ENCODE assay signal across 20 mouse cellular contexts in genomic region chr16:44417596-44417995, GRCm38 (mm10). TPM values are rescaled to one million over a fixed set of nuclear protein-coding genes. Genes with fewer than 3 reads are reported as not detected.
DNase-seq lines count a peak whose midpoint lies in the region; ATAC-seq lines count a peak whose summit lies in the region.
"Had no signal": no experiment of that assay in that cellular context is flagged by ENCODE, and none has a peak within 500 bp of the region (broad histone marks: within the 10 kb centered on the region; RNA-seq: fewer than 3 reads in every experiment).

No protein-coding gene starts in this region.

- 44% methylated on average over 8 of the region's 8 CpGs for WGBS in heart, embryonic 15.5 days
- WGBS in heart, embryonic 10.5 days, result 65% methylated on average over 8 of the region's 8 CpGs

- H3K27ac ChIP-seq in heart, embryonic 15.5 days, result no peak overlapping the region
- no peak overlapping the region for H3K27ac ChIP-seq in heart, embryonic 10.5 days
- H3K27ac ChIP-seq: hindbrain, postnatal 0 days; kidney, embryonic 15.5 days; macrophage; midbrain, embryonic 15.5 days had no signal

- no peaks in the 10 kb centered on the region for H3K9me3 ChIP-seq in heart, embryonic 15.5 days (replicated peaks)
- H3K9me3 ChIP-seq in heart, embryonic 10.5 days, result no peaks in the 10 kb centered on the region
- H3K9me3 ChIP-seq: kidney, embryonic 15.5 days; midbrain, embryonic 15.5 days had no signal

- intact Hi-C loops in left cerebral cortex, postnatal 25 days (cut with DNase I), result no loop called here

- peak overlapping the region; percentile 23 for H3K4me2 ChIP-seq in heart, embryonic 15.5 days
- H3K4me2 ChIP-seq: kidney, embryonic 15.5 days; liver, embryonic 11.5 days; midbrain, embryonic 15.5 days had no signal

- H3K4me1 ChIP-seq in heart, embryonic 15.5 days (replicated peaks), result 0 out of 2 replicates have a peak, but pooled peaks cover 3% of the 10 kb centered on the region
- H3K4me1 ChIP-seq in heart, embryonic 10.5 days, result no peaks in the 10 kb centered on the region
- H3K4me1 ChIP-seq: kidney, embryonic 15.5 days; midbrain, embryonic 15.5 days had no signal

- H3K4me3 ChIP-seq in heart, embryonic 15.5 days, result no peak overlapping the region
- no peak overlapping the region for H3K4me3 ChIP-seq in heart, embryonic 10.5 days
- H3K4me3 ChIP-seq: kidney, embryonic 15.5 days; midbrain, embryonic 15.5 days had no signal

- H3K27me3 ChIP-seq in heart, embryonic 15.5 days, result no peaks in the 10 kb centered on the region
- no peaks in the 10 kb centered on the region for H3K27me3 ChIP-seq in heart, embryonic 10.5 days (ENCODE audit: insufficient read depth, poor library complexity, severe bottlenecking)
- H3K27me3 ChIP-seq: kidney, embryonic 15.5 days; midbrain, embryonic 15.5 days had no signal

- no peak overlapping the region for H3K9ac ChIP-seq in heart, embryonic 15.5 days
- H3K9ac ChIP-seq: kidney, embryonic 15.5 days; midbrain, embryonic 15.5 days had no signal

- no peak for ATAC-seq in heart, embryonic 15.5 days (replicated peaks; ENCODE audit: insufficient number of reproducible peaks, insufficient read depth, low FRiP score, low read depth)
- ATAC-seq: activated CD4-positive, CD25-positive, alpha-beta regulatory T cell, adult 4 months; forebrain, embryonic 16.5 days; hindbrain, postnatal 0 days; midbrain, embryonic 15.5 days had no signal

- peak; percentile 39 to 42 for DNase-seq in cerebellum, postnatal 25 days
- DNase-seq in cerebellum, adult 9-11 months, result no peak
- no peak for DNase-seq in heart, embryonic 10.5 days (ENCODE audit: low spot score)
- peak; percentile 13 to 26 for DNase-seq in left cerebral cortex, postnatal 25 days (ENCODE audit: low spot score in 2 of 2)
- DNase-seq in left cerebral cortex, adult 11 months (ENCODE audit: low spot score), result no peak
- DNase-seq in lung, postnatal 10 days, result peak; percentile 32
- DNase-seq in retina, embryonic 14.5 days (ENCODE audit: low spot score), result no peak
- DNase-seq: adrenal gland, postnatal 25 days; gastrocnemius, postnatal 14 days; heart, postnatal 36 days; left cerebral cortex, postnatal 4 days; right cerebral cortex, postnatal 25 days had no signal

- H3K36me3 ChIP-seq in heart, embryonic 15.5 days, result no peaks in the 10 kb centered on the region
- no peaks in the 10 kb centered on the region for H3K36me3 ChIP-seq in heart, embryonic 10.5 days
- H3K36me3 ChIP-seq: kidney, embryonic 15.5 days; midbrain, embryonic 15.5 days had no signal

RNA-seq across cellular contexts. Expression of gene Cfap44, which starts 23.0 kb away (rescaled TPM):
- polyA plus RNA-seq in heart, embryonic 15.5 days (2015; fragmentation: Nextera tagmentation; extraction: Ambion mirVana), result 0.09 and 0.16 TPM in 2 replicates
- polyA plus RNA-seq in heart, embryonic 10.5 days (2016; fragmentation: Nextera tagmentation; extraction: Ambion mirVana), result 0.21 and 0.26 TPM in 2 replicates
- 1 to 10 TPM; 2.4 to 4.0 TPM for total RNA-seq in left cerebral cortex, postnatal 25 days (2021)
- total RNA-seq: heart, postnatal 36 days had no signal
- polyA plus RNA-seq: activated CD4-positive, CD25-positive, alpha-beta regulatory T cell, adult 4 months; macrophage had no signal

Comparison
In these comparisons a context has a peak if more than half of its experiments do, and no peak if none do; other contexts are left out.
1. DNase-seq: peak in cerebellum, postnatal 25 days (2 of 2), left cerebral cortex, postnatal 25 days (2 of 2) and lung, postnatal 10 days (single experiment); none in cerebellum, adult 9-11 months (single experiment), heart, embryonic 10.5 days (single experiment), left cerebral cortex, adult 11 months (single experiment) and retina, embryonic 14.5 days (single experiment).